Mouse (Mus musculus) large intestine, adult 2 months (tissue): ENCODE measurements at regions not wholly inside any gene's neighbourhood (a gene's known extent, or its start where the extent isn't known, plus 50 kb on each side); places are given as distances from the start of the nearest gene placed in this dataset.

Experiments
- DNase-seq: peaks from one replicate; pipeline ENCODE4 v3.0.0-alpha.2; 2012; ENCODE audit warnings: low read depth, low spot score
- WGBS: fragments of 180-500 bp; shearing (Covaris S2); methylation state at CpG from one replicate; pipeline ENCODE4 v1.1.7; 2018; 5-methylcytosine and 5-hydroxymethylcytosine counted together

DNA sequence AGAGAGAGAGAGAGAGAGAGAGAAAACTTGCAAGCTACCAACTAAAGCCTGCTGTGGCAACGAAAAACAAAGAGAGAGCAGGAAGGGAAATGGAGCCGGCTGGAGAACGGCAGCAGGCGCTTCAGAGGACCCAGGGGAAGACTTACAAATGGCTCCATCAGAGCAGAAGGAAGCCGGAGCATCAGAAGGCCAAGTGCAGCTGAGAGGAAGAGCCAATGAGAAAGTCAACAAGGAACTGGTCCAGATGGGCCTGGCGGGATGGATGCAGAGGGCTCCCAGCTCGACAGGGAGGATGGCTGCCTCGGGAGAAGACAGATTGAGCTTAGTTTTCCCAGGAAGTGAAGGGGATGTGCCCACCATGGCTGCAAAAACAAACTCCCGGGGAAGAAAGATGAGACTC lies 127.2 kb upstream of the Mgmt start:
- WGBS: 72% methylated on average over 9 of the region's 9 CpGs

GRCm38 (mm10) chr7:136780708-136781107 lies 113.7 kb upstream of the Mgmt start:
- DNase-seq: no peak
- 80% methylated on average over 11 of the region's 11 CpGs for WGBS

More for the DNA sequence above, 127.2 kb upstream of the Mgmt start:
- no peak for DNase-seq

DNA sequence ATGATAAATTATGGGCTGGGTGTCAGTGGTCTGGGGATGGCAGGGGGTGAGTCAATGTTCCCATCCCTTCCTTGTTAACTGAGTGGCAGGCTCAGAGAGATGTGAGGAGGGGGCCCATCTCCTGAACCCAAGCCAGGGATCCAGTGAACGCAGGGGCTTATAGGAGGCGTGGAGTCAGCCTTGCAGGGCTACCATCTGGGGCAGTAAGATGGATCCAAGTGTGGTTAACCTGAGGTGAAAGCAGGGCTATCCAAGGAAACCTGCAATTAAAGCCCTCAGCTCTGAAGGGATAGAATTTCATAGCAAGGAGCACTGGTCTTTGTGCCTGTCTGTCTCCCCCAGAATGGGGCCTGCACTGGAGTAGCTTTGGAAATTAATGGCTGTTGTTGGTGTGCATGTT lies 103.3 kb upstream of the Mgmt start:
- 77% methylated on average over 2 of the region's 2 CpGs for WGBS
- DNase-seq: no peak

GRCm38 (mm10) chr7:136792131-136792530 lies 102.3 kb upstream of the Mgmt start:
- DNase-seq: no peak
- WGBS: 67% methylated on average over 5 of the region's 5 CpGs

DNA sequence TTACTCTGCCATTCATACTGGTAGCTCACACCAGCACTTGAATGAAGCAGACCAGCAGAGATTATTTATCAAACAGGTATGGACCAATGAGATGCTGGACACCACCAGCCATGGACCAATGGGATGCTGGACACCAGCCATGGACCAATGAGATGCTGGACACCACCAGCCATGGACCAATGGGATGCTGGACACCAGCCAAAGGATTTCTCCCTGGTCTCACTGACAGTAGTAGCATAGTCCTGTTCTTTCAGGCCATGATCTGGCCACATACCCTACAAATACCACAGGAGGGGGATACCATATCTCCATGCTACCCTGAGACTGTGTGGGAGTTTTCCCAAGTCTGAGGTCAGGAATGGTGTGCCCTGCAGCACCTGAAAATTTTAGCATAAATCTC lies 98.0 kb upstream of the Mgmt start:
- DNase-seq: no peak

DNA sequence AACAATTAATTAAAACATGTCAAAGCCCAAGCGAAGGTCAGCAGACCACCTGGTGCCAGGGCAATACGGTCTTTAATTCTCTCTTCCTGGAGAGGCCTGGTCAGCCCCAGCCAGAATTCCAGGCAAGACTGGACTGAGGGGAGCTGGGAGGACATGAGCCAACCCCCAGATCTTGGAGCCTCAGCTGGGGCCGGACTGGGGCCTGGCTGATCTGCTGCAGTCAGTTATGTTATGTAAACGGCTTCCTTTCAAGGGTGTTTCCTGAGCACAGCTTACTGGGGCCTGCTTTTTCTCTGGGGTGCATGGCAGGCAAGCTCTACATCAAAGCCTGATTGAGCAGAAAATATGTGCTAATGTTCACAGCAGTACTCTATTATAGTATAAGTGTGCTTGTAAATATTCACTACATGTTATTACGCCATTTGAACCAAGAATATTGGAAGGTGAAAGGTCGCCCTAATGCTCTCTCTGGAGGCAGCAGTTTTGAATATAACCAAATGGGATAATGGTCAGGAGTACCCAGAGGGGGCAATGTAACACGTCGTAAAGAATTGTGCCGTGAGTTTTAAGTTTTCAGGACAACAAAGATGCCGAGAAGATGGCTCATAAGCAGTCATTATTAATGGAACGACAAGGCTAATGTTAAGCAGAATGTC lies 96.5 kb upstream of the Mgmt start:
- WGBS: 62% methylated on average over 11 of the region's 11 CpGs
- no peak for DNase-seq

GRCm38 (mm10) chr7:136798605-136799004 lies 95.8 kb upstream of the Mgmt start:
- 64% methylated on average over 3 of the region's 3 CpGs for WGBS
- DNase-seq: no peak

DNA sequence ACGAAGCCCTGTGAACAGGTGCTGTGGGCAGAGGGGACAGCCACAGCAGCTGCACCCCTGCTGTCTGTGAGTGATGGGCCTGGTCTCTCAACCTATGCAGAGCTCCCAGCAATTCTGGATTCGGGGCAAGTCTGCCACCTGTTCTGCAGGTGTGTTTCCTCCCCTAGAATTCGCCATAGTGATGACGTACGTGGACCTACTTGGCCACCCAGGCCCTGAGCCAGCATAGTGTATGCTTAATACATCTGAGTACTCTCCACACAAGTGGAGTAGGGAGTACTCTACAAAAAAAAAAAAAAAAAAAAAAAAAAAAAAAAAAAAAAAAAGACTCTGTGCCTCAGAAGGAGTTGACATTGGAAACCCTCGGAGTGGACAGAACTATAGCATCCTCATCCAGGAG lies 87.3 kb upstream of the Mgmt start:
- 85% methylated on average over 6 of the region's 6 CpGs for WGBS
- DNase-seq: no peak

DNA sequence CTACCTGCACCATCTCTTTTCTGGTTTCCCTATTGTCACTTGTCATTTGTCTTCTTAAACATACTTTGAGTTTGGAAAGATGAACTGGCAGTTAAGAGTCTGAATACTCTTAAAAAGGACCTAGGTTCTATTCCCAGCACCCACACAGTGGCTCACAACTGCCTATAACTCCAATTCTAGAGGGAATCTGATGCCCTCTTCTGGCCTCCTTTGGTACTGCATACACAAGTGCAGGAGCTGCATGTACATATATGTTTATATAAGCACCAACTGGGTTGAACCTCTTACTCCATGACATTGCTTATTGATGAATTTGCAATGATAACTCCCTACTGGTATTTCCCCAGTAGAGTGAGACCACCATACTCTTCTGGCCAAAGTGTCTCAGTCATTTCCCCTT lies 86.4 kb upstream of the Mgmt start:
- DNase-seq: no peak

DNA sequence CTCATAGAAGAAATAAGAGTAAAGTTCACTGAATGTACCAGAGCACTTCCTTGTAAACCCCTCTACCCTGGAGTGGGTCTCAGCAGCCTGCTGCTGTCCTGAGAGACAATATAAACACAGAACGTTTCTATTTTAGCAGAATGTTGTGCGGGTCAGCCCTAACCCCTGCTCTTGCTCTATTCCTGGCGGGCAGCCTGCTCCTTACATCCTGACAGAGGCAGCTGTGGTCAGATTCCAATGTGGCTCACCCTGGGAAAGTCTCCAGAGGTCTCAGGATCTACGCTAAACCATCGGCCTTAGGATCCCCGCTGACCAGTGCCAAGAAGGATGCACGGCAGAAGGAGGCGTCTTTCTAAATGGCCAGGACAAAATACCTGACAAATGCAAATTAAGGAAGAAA lies 84.8 kb upstream of the Mgmt start:
- no peak for DNase-seq
- 68% methylated on average over 8 of the region's 8 CpGs for WGBS

GRCm38 (mm10) chr7:136813691-136814325 lies 80.6 kb upstream of the Mgmt start:
- WGBS: 71% methylated on average over 9 of the region's 9 CpGs
- DNase-seq: no peak

DNA sequence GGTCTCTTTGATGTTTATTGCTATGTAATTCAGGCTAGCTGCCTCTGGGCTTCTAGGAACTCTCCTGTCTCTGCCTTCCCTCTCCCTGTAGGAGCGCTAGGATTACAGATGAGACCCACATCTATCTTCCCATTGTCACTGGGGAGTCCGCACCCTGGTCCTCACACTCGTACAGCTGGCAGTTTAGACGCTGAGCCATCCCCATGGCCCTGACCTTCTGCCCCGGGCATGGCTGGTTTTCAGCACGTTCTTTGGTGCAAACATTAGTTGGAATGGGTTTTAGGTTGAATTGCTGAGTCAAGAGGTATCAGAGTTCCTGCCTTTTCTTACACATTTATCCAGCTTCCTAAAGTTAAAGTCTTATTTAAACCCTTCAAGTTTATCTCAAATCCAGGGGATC lies 79.7 kb upstream of the Mgmt start:
- no peak for DNase-seq
- 71% methylated on average over 6 of the region's 6 CpGs for WGBS

DNA sequence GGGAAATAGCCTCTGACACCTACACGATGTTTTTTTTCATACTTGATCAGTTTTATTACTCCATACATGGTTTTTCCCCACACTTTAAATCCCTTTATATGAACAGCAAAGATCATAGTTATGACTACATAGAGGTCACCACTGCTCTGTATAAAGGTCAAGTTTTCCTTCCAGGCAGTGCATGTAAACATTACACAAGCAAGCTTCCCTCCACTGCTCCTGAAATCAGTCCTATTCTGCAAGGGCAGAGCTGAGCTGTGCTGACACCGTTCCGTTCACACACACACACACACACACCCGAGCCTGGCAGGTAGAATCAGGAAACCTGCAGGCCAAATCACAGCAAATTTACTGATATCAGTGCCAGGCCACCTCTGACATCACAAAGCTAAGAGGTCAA lies 74.1 kb upstream of the Mgmt start:
- 38% methylated on average over 4 of the region's 4 CpGs for WGBS

GRCm38 (mm10) chr7:136825647-136826046 lies 68.8 kb upstream of the Mgmt start:
- no peak for DNase-seq
- 25% methylated on average over 16 of the region's 16 CpGs for WGBS

More for the DNA sequence above, 74.1 kb upstream of the Mgmt start:
- no peak for DNase-seq

DNA sequence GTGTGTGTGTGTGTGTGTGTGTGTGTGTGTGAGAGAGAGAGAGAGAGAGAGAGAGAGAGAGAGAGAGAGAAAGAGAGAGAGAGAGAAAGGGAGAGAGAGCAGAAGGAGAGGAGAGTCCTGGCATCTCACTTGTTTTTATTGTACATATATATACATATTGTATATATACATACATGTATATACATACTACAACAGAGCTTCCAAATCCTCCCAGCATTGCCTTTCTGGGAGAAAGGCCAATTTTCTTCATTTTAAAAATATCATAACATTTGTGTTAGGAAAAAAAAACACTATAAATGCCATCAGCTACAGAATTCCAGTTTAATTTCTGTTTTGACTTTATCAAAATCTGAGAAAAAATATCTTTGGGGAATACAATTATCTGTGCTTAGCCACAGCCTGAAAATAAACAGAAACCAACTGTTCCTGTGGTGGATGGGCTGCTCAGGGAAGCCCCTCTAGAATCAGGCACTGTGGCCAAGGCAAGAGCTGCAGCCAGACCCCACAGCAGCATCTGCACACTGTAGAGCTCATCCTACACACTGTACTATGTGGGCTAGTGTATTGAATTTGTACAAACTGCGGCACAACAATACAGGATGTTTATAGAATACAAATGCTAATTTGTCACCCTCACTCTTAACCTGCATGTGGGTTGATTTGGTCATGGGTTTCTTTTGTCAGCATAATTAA lies 64.6 kb upstream of the Mgmt start:
- DNase-seq: no peak
- 75% methylated on average over 1 of the region's 1 CpGs for WGBS

- no peak for DNase-seq
- 74% methylated on average over 7 of the region's 7 CpGs for WGBS
These were observed 62.0 kb upstream of the Mgmt start for GRCm38 (mm10) chr7:136832419-136832818.

DNA sequence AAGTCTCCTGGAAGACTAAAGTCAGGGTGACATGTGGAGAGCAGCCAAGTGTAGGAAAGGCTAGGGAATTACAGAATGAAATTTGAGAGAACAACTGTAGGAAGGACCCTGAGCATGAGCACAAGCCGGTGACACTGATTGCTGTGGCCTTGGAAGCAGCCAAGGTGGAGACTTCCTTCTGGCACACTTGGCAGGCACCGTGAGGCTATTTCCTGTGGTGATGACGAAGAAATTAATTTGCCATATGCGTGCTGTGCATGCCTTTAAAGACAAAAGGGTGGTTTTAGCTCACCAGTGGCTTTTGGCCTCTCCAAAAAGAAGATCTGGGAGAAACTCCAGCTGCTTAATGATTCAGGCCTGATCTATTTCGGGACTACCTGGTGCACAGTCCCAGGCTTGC lies 55.4 kb upstream of the Mgmt start:
- 64% methylated on average over 5 of the region's 5 CpGs for WGBS
- no peak for DNase-seq

- DNase-seq: no peak
- 60% methylated on average over 7 of the region's 7 CpGs for WGBS
These were observed 54.2 kb upstream of the Mgmt start for GRCm38 (mm10) chr7:136840224-136840623.

DNA sequence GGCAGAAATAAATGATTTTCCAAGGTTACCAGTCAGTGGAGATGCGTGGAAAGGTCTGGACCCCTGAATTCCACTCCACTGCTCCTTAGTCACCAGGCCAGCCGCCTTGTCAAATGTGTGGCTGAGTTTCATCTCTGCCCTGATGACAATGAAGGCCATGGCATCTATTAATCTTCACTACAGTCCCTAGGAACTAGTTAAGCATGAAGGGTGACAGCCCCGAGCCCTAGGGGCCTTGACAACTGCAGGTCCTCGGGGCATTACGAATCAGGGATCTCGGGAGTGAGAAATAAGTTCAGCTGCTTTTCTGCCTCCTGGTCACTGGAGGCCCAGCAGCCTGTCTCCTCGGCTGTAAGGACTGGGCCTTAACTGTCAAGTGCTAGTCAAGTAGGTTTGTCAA lies 51.7 kb upstream of the Mgmt start:
- DNase-seq: no peak
- 82% methylated on average over 7 of the region's 7 CpGs for WGBS

GRCm38 (mm10) chr7:136844282-136844681 lies 50.1 kb upstream of the Mgmt start:
- WGBS: 45% methylated on average over 5 of the region's 5 CpGs

More at GRCm38 (mm10) chr7:136844282-136844681, 50.1 kb upstream of the Mgmt start:
- DNase-seq: no peak
